Mouse (Mus musculus) heart, embryonic 11.5 days (tissue): Measurements from ENCODE around the gene Iqschfp. TPM values are rescaled to one million over a fixed set of nuclear protein-coding genes. Genes with fewer than 3 reads are reported as not detected.

Experiments used
- ATAC-seq: fragments of 200-750 bp; cut with Nextera tagmentation; replicated peaks from 2 replicates; pipeline ENCODE4 v1.8.0; 2017; ENCODE audit warnings: moderate library complexity; ENCODE audit not compliant: insufficient number of reproducible peaks, low FRiP score, low TSS enrichment
- H3K27ac ChIP-seq: fragments of 300-500 bp; sonication (generic); 2 replicates; pipeline ENCODE4 v1.5.1; 2014; ENCODE audit warnings: mild to moderate bottlenecking, low read depth, low read length
- H3K27me3 ChIP-seq: fragments of 300-500 bp; sonication (generic); 2 replicates; pipeline ENCODE4 v1.6.1; 2014; ENCODE audit warnings: mild to moderate bottlenecking, low read length, mixed read lengths; ENCODE audit not compliant: control insufficient read depth, insufficient read depth
- H3K36me3 ChIP-seq: fragments of 300-500 bp; sonication (generic); 2 replicates; pipeline ENCODE4 v1.6.1; 2014; ENCODE audit warnings: mild to moderate bottlenecking, low read length, moderate library complexity, mixed read lengths; ENCODE audit not compliant: control insufficient read depth, insufficient read depth
- H3K4me1 ChIP-seq: fragments of 300-500 bp; sonication (generic); 2 replicates; pipeline ENCODE4 v1.6.1; 2014; ENCODE audit warnings: low read length; ENCODE audit not compliant: control insufficient read depth, insufficient read depth
- H3K4me2 ChIP-seq: fragments of 300-500 bp; sonication (generic); 2 replicates; pipeline ENCODE4 v1.6.1; 2014; ENCODE audit warnings: mild to moderate bottlenecking, moderate library complexity
- H3K4me3 ChIP-seq: fragments of 300-500 bp; sonication (generic); 2 replicates; pipeline ENCODE4 v1.5.1; 2014; ENCODE audit warnings: low read depth, low read length
- H3K9ac ChIP-seq: fragments of 300-500 bp; sonication (generic); 2 replicates; pipeline ENCODE4 v1.6.1; 2014; ENCODE audit warnings: mild to moderate bottlenecking, low read depth, low read length, moderate library complexity
- H3K9me3 ChIP-seq: fragments of 300-500 bp; sonication (generic); replicated peaks from 2 replicates; pipeline ENCODE4 v1.6.1; 2016; ENCODE audit warnings: low read length; ENCODE audit not compliant: control insufficient read depth
- whole genome bisulfite sequencing: fragments of 180-500 bp; shearing (Covaris S2); extraction: QIAGEN DNeasy Blood & Tissue Kit; methylation state at CpG from one replicate; pipeline ENCODE4 v1.1.7; 2014; ENCODE audit not compliant: insufficient replicate concordance; 5-methylcytosine and 5-hydroxymethylcytosine counted together
- polyA plus RNA-seq: library from polyadenylated mRNA; unstranded; fragments of >200 nt; fragmentation: Nextera tagmentation; extraction: Ambion mirVana; gene quantifications from 2 replicates; pipeline ENCODE4 v1.2.1, GENCODE M21; 2014

The Iqschfp gene
- polyA plus RNA-seq, 1 experiment from 2014 or later, result 0.26 TPM

DNA sequence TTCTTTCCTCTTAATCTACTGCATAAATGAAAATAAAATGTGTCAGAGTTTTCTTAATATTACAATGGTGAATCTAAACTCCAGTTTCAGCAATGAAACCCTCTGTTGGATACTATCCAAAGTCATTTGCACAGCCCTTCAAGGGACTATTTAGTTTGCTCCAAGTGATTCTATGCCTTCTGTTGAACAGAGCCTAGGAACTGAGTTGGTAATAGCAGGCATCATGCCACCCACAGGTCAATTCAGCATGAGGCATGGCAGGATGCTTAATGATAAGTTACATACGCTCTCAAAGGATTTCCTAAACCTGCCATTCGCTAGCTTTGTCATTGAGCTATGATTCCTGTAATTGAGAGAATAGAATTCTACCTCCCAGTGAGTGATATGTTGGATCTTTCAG lies 392.5 kb downstream of the Iqschfp start:
- no peaks in the 10 kb centered on the region for H3K9me3 ChIP-seq
- H3K4me2 ChIP-seq, result no peak overlapping the region
- no peak for ATAC-seq
- H3K4me3 ChIP-seq, result no peak overlapping the region
- H3K4me1 ChIP-seq, result no peaks in the 10 kb centered on the region
- 76% methylated on average over 2 of the region's 2 CpGs for WGBS
- no peaks in the 10 kb centered on the region for H3K27me3 ChIP-seq
- no peak overlapping the region for H3K27ac ChIP-seq
- H3K9ac ChIP-seq, result no peak overlapping the region
- H3K36me3 ChIP-seq, result no peaks in the 10 kb centered on the region

- ATAC-seq, result no peak
- Histone ChIP-seq H3K9me3 (no peaks in the 10 kb centered on the region), H3K27ac (no peak overlapping the region), H3K4me1 (no peaks in the 10 kb centered on the region), H3K36me3 (no peaks in the 10 kb centered on the region), H3K9ac (no peak overlapping the region), H3K4me3 (no peak overlapping the region), H3K27me3 (no peaks in the 10 kb centered on the region), H3K4me2 (no peak overlapping the region)
- WGBS, result 83% methylated on average over 7 of the region's 7 CpGs
Measured at GRCm38 (mm10) chr3:68296752-68297151, 404.7 kb downstream of the Iqschfp start.

DNA sequence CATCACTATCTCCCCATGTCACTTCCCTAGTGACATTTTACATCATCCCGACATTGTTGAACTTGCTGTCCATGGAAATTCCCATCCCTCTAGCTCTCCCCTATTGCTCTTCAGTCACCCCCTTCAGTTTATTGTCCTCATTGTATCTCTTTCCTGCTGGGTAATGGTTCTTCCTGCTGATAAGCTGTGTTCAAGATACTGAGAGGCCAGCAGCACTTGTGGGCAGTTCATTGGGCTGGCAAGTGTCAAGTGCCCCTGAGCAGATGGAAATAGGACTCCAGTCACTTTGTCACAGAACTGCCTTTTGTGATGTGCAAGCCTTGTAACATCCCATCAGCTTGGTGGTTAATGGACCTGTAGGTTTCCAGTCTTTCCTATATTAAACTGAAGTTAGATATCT lies 413.6 kb downstream of the Iqschfp start:
- Histone ChIP-seq H3K4me2 (no peak overlapping the region), H3K9ac (no peak overlapping the region), H3K4me1 (no peaks in the 10 kb centered on the region), H3K9me3 (no peaks in the 10 kb centered on the region), H3K27me3 (no peaks in the 10 kb centered on the region), H3K4me3 (no peak overlapping the region), H3K36me3 (no peaks in the 10 kb centered on the region), H3K27ac (no peak overlapping the region)
- WGBS, result 3% methylated on average over 1 of the region's 1 CpGs
- no peak for ATAC-seq

GRCm38 (mm10) chr3:68306726-68307125 lies 414.7 kb downstream of the Iqschfp start:
- Histone ChIP-seq H3K9me3 (no peaks in the 10 kb centered on the region), H3K4me1 (no peaks in the 10 kb centered on the region), H3K4me2 (no peak overlapping the region), H3K27me3 (no peaks in the 10 kb centered on the region), H3K36me3 (no peaks in the 10 kb centered on the region), H3K4me3 (no peak overlapping the region), H3K9ac (no peak overlapping the region), H3K27ac (no peak overlapping the region)
- WGBS, result 55% methylated on average over 4 of the region's 4 CpGs
- ATAC-seq, result no peak

DNA sequence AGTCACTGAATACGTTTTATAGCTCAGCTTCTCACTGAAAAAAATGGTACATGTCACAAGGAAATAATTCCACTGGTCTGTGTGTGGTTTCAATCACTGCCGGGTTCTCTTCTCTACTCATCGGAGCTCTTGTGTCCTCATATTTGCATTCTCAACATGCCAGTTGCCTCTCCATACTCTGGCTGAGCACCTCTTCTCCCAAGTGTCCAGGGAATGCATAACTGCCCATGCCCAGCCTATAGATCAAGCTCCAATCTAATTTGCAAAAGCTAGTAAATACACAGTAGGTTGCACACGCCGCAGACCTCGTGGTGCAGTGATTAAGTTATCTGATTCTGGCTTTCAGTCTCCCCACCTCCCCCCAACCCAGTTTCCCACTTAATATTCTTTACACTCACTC lies 433.5 kb downstream of the Iqschfp start:
- Histone ChIP-seq H3K27ac (no peak overlapping the region), H3K4me2 (no peak overlapping the region), H3K27me3 (no peaks in the 10 kb centered on the region), H3K4me3 (no peak overlapping the region), H3K36me3 (no peaks in the 10 kb centered on the region), H3K9me3 (no peaks in the 10 kb centered on the region), H3K4me1 (no peaks in the 10 kb centered on the region), H3K9ac (no peak overlapping the region)
- WGBS, result 75% methylated on average over 6 of the region's 6 CpGs
- ATAC-seq, result no peak

- Histone ChIP-seq H3K36me3 (no peaks in the 10 kb centered on the region), H3K4me3 (no peak overlapping the region), H3K27ac (no peak overlapping the region), H3K4me2 (no peak overlapping the region), H3K9ac (no peak overlapping the region), H3K27me3 (no peaks in the 10 kb centered on the region), H3K9me3 (no peaks in the 10 kb centered on the region), H3K4me1 (no peaks in the 10 kb centered on the region)
- WGBS, result 39% methylated on average over 2 of the region's 2 CpGs
- ATAC-seq, result no peak
Measured at GRCm38 (mm10) chr3:68332515-68332914, 440.5 kb downstream of the Iqschfp start.

DNA sequence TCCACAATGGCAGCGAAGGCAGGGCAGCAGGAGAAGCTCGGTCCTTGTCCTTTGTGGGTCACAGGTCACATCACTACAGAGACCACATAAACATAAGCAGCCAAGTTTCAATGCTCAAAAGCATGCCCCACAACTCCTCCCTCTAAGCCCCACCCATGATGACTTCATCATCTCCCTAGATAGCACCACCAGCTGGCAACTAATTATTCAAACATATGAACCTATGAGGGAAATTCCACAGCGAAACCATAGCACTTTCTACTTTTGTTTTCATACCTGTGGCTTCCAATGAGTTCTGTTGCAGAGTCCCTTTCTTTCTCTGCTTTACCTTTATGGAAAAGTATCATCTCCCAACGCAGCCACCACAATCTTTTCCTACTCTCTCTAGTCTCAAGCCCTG lies 443.5 kb downstream of the Iqschfp start:
- H3K36me3 ChIP-seq, result no peaks in the 10 kb centered on the region
- 86% methylated on average over 4 of the region's 4 CpGs for WGBS

DNA sequence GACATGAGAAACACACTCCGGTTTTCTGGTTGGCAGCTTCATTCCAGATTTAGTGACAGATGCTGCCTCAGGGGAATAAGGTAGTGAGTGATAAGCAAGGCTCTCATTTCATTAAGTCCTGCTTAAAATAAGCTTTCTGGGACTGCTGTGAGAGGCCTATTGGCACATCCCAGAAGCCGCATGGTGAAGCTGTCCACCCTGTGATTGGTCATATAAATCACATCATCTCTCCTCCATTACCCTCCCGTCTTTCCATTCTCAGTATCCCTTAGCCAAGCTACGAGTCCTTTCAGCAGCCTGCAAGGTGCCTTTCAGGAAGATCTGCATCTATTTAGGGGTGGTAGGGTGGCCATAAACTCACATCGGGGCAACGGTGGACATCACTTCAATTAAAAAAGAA lies 458.6 kb downstream of the Iqschfp start:
- no peak for ATAC-seq
- Histone ChIP-seq H3K9me3 (no peaks in the 10 kb centered on the region), H3K4me2 (no peak overlapping the region), H3K27ac (no peak overlapping the region), H3K9ac (no peak overlapping the region), H3K36me3 (no peaks in the 10 kb centered on the region), H3K27me3 (no peaks in the 10 kb centered on the region), H3K4me1 (no peaks in the 10 kb centered on the region), H3K4me3 (no peak overlapping the region)
- 81% methylated on average over 6 of the region's 6 CpGs for WGBS

More for the DNA sequence above, 443.5 kb downstream of the Iqschfp start:
- Histone ChIP-seq H3K9me3 (no peaks in the 10 kb centered on the region), H3K27me3 (no peaks in the 10 kb centered on the region), H3K4me3 (no peak overlapping the region), H3K27ac (no peak overlapping the region), H3K9ac (no peak overlapping the region), H3K4me2 (no peak overlapping the region), H3K4me1 (no peaks in the 10 kb centered on the region)
- no peak for ATAC-seq

DNA sequence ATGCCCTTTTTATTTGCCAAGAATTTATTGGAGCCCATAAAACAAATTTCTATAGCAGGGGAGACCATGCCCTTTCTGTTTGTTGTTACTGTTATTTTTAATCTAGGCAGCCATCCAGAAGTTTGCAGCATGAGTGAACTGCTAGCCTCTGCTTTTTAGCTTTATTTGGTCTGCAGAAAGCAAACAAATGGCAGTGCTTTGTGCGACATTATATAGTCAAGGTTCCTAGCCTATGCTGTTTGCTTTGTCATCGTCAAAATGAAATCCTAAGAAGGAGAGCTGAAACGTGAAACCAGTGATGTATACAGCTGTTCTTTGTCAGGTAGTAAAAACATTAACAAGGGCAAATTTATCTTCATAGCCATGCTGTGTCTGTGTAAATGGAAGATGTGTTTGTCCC lies 459.4 kb downstream of the Iqschfp start:
- Histone ChIP-seq H3K9ac (no peak overlapping the region), H3K4me3 (no peak overlapping the region), H3K4me1 (no peaks in the 10 kb centered on the region), H3K36me3 (no peaks in the 10 kb centered on the region), H3K27me3 (no peaks in the 10 kb centered on the region), H3K9me3 (no peaks in the 10 kb centered on the region), H3K4me2 (no peak overlapping the region), H3K27ac (no peak overlapping the region)
- no peak for ATAC-seq
- 46% methylated on average over 3 of the region's 3 CpGs for WGBS
